Mouse (Mus musculus) myocyte (in vitro differentiated cells): ENCODE data around the gene Olfr18. TPM values are rescaled to one million over a fixed set of nuclear protein-coding genes. Genes with fewer than 3 reads are reported as not detected.

Source experiments
- H3K27me3 ChIP-seq: one replicate; pipeline ENCODE4 v1.6.1; 2011; ENCODE audit not compliant: control insufficient read depth, insufficient read depth, insufficient read length
- H3K36me3 ChIP-seq: one replicate; pipeline ENCODE4 v1.6.1; 2011; ENCODE audit not compliant: control insufficient read depth, insufficient read depth
- H3K4me2 ChIP-seq: one replicate; pipeline ENCODE4 v1.6.1; 2011; ENCODE audit warnings: low read depth, control low read depth
- H3K4me3 ChIP-seq: one replicate; pipeline ENCODE4 v1.5.1; 2011; ENCODE audit warnings: mild to moderate bottlenecking, control low read depth, moderate library complexity
- H3K79me2 ChIP-seq: one replicate; pipeline ENCODE4 v1.6.1; 2011; ENCODE audit not compliant: control insufficient read depth, insufficient read depth
- H3ac ChIP-seq: one replicate; pipeline ENCODE4 v1.6.1; 2011; ENCODE audit not compliant: control insufficient read depth, insufficient read length
- CEBPB ChIP-seq: IDR thresholded peaks from 2 replicates; pipeline ENCODE4 v1.6.1; 2011; ENCODE audit warnings: mild to moderate bottlenecking, moderate library complexity; ENCODE audit not compliant: poor library complexity, insufficient read depth, severe bottlenecking
- E2F4 ChIP-seq: IDR thresholded peaks from one replicate; pipeline ENCODE4 v1.6.1; 2011; ENCODE audit warnings: mild to moderate bottlenecking, control low read depth, moderate library complexity; ENCODE audit not compliant: insufficient read depth
- MAX ChIP-seq: IDR thresholded peaks from one replicate; pipeline ENCODE4 v1.6.1; 2011; ENCODE audit warnings: low read depth, mild to moderate bottlenecking, control low read depth
- MYOD1 ChIP-seq, 3 experiments: IDR thresholded peaks; one replicate each; pipeline ENCODE4 v1.6.1; 2011; ENCODE audit warnings: control low read depth in 2 of 3, low read depth in 2 of 3, mild to moderate bottlenecking in 2 of 3, moderate library complexity in 1 of 3; ENCODE audit not compliant: insufficient read length in 2 of 3, control insufficient read depth in 1 of 3
- MYOG ChIP-seq, 3 experiments: IDR thresholded peaks; one replicate each; pipeline ENCODE4 v1.6.1; 2011; ENCODE audit warnings: control low read depth in 2 of 3, low read depth in 2 of 3, mild to moderate bottlenecking in 2 of 3; ENCODE audit not compliant: insufficient read length in 2 of 3, control insufficient read depth in 1 of 3, insufficient read depth in 1 of 3
- POLR2A ChIP-seq: IDR thresholded peaks from one replicate; pipeline ENCODE4 v1.6.1; 2011; ENCODE audit warnings: low read depth, mild to moderate bottlenecking, control low read depth, moderate library complexity; ENCODE audit not compliant: insufficient read length
- POLR2AphosphoS2 ChIP-seq: IDR thresholded peaks from one replicate; pipeline ENCODE4 v1.6.1; 2011; ENCODE audit warnings: low read depth, control low read depth; ENCODE audit not compliant: insufficient read length
- REST ChIP-seq: IDR thresholded peaks from one replicate; pipeline ENCODE4 v1.6.1; 2011; ENCODE audit warnings: mild to moderate bottlenecking, control low read depth, moderate library complexity; ENCODE audit not compliant: insufficient read depth, insufficient read length
- SRF ChIP-seq: IDR thresholded peaks from one replicate; pipeline ENCODE4 v1.6.1; 2011; ENCODE audit warnings: low read depth; ENCODE audit not compliant: control insufficient read depth, insufficient read length
- TCF12 ChIP-seq: IDR thresholded peaks from one replicate; pipeline ENCODE4 v1.6.1; 2011; ENCODE audit warnings: mild to moderate bottlenecking, control low read depth; ENCODE audit not compliant: poor library complexity, insufficient read depth, severe bottlenecking
- TCF3 ChIP-seq: IDR thresholded peaks from one replicate; pipeline ENCODE4 v1.6.1; 2011; ENCODE audit warnings: low read depth, control low read depth; ENCODE audit not compliant: insufficient read length
- USF1 ChIP-seq: IDR thresholded peaks from one replicate; pipeline ENCODE4 v1.6.1; 2011; ENCODE audit warnings: low read depth, mild to moderate bottlenecking, control low read depth, moderate library complexity
- polyA plus RNA-seq: library from polyadenylated mRNA; unstranded; fragments of >200 nt; fragmentation: generic; extraction: Trizol; gene quantifications from one replicate; pipeline ENCODE4 v1.2.1, GENCODE M21; 2012; ENCODE audit warnings: missing spikeins

The Olfr18 gene
- not detected for polyA plus RNA-seq

DNA sequence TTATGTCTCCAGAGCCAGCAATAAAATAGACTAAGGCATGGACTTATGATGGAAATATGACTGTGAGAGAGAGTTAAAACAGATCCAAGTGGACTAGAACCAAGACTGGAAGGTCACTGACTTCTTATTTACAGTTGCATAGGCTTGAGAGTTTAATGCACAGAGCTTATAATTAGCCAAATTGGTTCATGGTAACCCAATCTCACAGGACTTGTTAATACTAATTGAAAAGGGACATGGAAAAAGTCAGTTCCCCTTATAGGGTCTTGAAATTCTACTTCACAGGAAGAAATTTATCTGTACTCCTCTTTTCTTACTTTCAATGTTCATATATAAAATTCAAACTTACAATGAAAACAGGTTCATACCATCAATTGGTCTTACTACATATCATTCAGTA is at the start of gene Olfr18:
Olfr18 (minus strand) TSS at position 101 of the 400 bp plus-strand sequence.
- Histone ChIP-seq H3K4me2 (no peak within 1 kb of the TSS), H3K27me3 (no peaks in the 10 kb centered on the region), H3K36me3 (no peaks in the 10 kb centered on the region), H3K79me2 (no peaks in the 10 kb centered on the region), H3ac (no peak within 1 kb of the TSS), H3K4me3 (no peak within 1 kb of the TSS)
- no peak for TF ChIP-seq E2F4

GRCm38 (mm10) chr9:20385343-20385703 is 49.4 kb upstream of the Olfr18 start:
- Histone ChIP-seq H3K27me3 (no peaks in the 10 kb centered on the region), H3K4me2 (peak overlapping the region; percentile 72), H3K79me2 (peaks cover 30% of the 10 kb centered on the region), H3K4me3 (peak overlapping the region; percentile 60), H3K36me3 (no peaks in the 10 kb centered on the region), H3ac (peak overlapping the region; percentile 2)
- TF ChIP-seq MAX: no peak
- no peak for TF ChIP-seq REST

DNA sequence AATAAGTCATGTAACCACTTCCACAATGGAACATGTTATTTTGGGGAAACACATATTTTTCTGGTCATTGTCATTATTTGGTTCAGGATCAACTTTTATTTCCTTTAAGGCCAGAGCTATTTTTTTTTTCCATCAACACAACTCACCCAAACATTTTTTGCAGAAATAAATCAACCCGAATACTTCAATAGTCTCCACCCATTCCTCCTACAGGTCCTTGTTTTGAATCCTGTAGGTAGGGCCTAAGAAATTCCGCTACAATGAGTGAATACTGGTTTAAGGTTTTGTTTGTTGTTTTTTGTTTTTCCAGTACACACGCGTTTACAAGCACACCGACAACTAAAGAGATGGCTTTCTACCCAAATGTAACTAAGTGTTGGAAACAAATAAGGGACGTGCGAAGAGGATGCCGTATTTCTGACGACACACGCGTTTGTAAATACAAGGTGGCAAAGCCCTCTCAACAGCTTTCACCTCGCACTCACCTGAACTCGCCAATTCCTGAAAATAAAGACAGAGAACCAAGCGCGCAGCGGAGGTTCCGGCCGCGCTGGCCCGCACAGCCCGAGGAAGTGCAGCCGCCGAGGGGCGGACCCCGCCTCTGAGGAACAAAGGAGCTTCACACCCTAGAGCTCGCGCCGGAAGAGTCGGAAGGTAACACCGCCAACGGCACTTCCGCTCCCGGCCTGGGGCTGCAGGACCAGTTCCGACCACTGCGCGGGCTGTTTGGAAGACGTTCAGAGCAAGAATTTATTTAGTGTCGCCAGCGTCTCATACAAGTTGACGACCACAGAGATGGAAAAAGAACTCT is 48.8 kb upstream of the Olfr18 start, which contains the start of gene Zfp560:
Zfp560 (minus strand) TSS at position 646 of the 811 bp plus-strand sequence.
- Histone ChIP-seq H3K4me2 (peak within 1 kb of the TSS; percentile 72), H3K36me3 (no peaks in the 10 kb centered on the region), H3K27me3 (no peaks in the 10 kb centered on the region), H3K4me3 (peak within 1 kb of the TSS; percentile 60), H3ac (peak within 1 kb of the TSS; percentile 2), H3K79me2 (peaks cover 30% of the 10 kb centered on the region)
- TF ChIP-seq SRF: no peak
- peak; percentile 76 for TF ChIP-seq POLR2AphosphoS2
- TF ChIP-seq TCF12: no peak
- no peak for TF ChIP-seq MAX
- TF ChIP-seq MYOG (IDR thresholded peaks at IDR 0.05; ENCODE audit: control insufficient read depth in 1 of 3, insufficient read depth in 1 of 3, insufficient read length in 2 of 3, low read depth in 2 of 3): peak in 1 of 3 experiments; percentile 52
- TF ChIP-seq REST: no peak
- TF ChIP-seq E2F4: peak; percentile 82
- TF ChIP-seq TCF3: no peak
- TF ChIP-seq POLR2A: peak; percentile 68
- no peak for TF ChIP-seq CEBPB
- no peak for TF ChIP-seq USF1
- TF ChIP-seq MYOD1 (IDR thresholded peaks at IDR 0.05; ENCODE audit: control insufficient read depth in 1 of 3, insufficient read length in 2 of 3, low read depth in 2 of 3): no peak

DNA sequence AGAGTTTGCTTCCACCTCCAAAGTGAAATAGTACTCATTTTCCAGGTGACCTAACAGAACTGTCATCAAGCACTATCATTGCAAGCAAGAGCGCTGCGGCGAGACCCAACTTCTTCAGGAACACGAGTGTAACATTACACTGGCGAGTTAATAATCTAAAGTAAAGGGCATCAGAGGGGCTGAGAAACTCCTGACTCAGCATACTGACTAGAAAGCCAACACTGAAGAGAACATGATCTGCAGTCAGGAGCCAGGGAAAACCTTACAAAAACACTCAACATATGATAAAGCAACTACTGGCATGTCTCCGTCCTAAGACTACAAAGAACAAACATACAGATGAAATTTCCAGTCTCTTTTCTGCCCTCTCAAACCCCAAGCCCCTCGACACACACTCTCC is 47.8 kb upstream of the Olfr18 start:
- Histone ChIP-seq H3ac (no peak overlapping the region), H3K4me3 (peak overlapping the region; percentile 60), H3K4me2 (peak overlapping the region; percentile 72), H3K36me3 (no peaks in the 10 kb centered on the region), H3K79me2 (peaks cover 30% of the 10 kb centered on the region), H3K27me3 (no peaks in the 10 kb centered on the region)
- TF ChIP-seq MYOG (IDR thresholded peaks at IDR 0.05; ENCODE audit: control insufficient read depth in 1 of 3, insufficient read depth in 1 of 3, insufficient read length in 2 of 3, low read depth in 2 of 3) (no peak), TCF3 (no peak), CEBPB (no peak), POLR2A (no peak), POLR2AphosphoS2 (no peak), SRF (no peak), MYOD1 (IDR thresholded peaks at IDR 0.05; ENCODE audit: control insufficient read depth in 1 of 3, insufficient read length in 2 of 3, low read depth in 2 of 3) (no peak)

DNA sequence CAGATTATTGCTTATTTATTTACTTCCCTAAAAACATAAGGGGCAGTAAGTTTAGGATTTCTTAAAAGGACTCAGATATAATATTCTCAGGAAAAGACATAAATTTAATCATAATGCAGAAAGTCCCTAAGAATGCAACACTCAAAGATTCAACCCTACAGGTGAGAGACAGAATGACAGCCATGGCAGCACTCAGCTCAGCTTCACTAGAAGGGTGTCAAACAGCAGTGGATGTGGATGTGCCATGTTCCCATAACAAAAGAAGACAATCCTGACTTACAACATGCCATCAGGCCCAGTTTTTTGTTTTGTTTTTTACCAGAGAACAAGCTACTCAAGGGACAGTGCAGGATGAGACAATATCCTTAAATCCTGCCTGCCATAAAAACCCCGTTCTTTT is 38.8 kb upstream of the Olfr18 start:
- TF ChIP-seq CEBPB: no peak
- TF ChIP-seq POLR2A: no peak
- TF ChIP-seq TCF12: no peak
- TF ChIP-seq REST: no peak
- no peak for TF ChIP-seq POLR2AphosphoS2
- TF ChIP-seq E2F4: no peak
- no peaks in the 10 kb centered on the region for H3K79me2 ChIP-seq
- H3K27me3 ChIP-seq: no peaks in the 10 kb centered on the region

More for the DNA sequence above, 38.8 kb upstream of the Olfr18 start:
- H3ac ChIP-seq: no peak overlapping the region
- H3K4me2 ChIP-seq: no peak overlapping the region
- no peaks in the 10 kb centered on the region for H3K36me3 ChIP-seq
- no peak overlapping the region for H3K4me3 ChIP-seq
